Mouse (Mus musculus): ENCODE measurements around the gene Rad54l2. TPM values are rescaled to one million over a fixed set of nuclear protein-coding genes. Genes with fewer than 3 reads are reported as not detected.

Rad54l2 gene
- polyA plus RNA-seq, 1 experiment from 2014 or later = 8.2 TPM

DNA sequence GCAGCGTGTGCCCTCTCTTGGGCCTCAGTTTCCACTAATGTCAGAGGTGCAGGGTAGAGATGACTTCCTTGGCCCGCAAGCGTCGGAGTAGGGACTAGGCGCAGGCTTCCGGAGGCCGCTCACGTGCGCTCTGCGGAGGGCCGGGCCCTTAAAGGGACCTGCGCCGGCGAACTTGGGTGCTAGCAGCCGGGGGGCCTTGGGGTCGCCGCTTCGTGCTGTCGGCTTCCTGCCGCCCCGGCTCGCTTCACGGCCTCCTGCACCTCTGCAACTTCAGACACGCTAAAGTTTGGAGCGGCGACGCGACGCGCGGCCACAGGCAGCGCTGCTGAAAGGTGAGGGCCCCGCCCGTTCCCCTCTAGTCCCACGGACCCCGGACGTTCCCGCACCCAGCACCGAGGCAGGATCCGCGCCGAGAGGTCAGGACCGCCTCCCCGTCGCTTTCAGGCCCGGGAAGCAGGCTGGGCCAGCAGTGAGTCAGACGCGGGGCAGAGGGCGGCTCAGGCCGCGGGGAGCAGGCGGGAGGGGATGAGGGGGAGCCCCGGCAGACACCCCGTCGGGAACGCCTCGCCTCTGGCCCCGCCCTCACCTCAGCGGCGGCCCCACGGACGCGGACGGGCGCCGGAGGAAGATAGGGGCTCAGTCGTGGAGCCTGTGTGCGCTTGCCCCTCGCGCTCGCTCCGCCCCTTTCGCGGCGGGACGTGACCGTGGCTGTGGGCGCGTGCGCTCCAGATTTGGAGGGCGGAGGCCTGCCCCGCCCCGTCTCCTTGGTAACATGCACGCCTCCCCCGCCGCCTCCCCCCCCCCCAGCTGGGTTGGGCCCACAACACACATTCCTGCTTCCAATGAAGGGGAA lies 103.5 kb downstream of the Rad54l2 start, which contains the start of gene Tex264:
TSS of gene Tex264 (minus strand) at position 679 of the 853 bp plus-strand sequence.
- Histone ChIP-seq H3K36me3 (peaks cover 14% of the 10 kb centered on the region), H3K27ac (peak within 1 kb of the TSS; percentile 70), H3K4me1 (replicated peaks) (peaks cover 28% of the 10 kb centered on the region), H3K4me3 (peak within 1 kb of the TSS; percentile 78), H3K27me3 (no peaks in the 10 kb centered on the region), H3K9me3 (no peaks in the 10 kb centered on the region), H3K4me2 (peak within 1 kb of the TSS; percentile 86), H3K9ac (peak within 1 kb of the TSS; percentile 85)
- peak; percentile 90 for ATAC-seq (ENCODE audit: low FRiP score)
- WGBS = 0% methylated on average over 77 of the region's 86 CpGs

DNA sequence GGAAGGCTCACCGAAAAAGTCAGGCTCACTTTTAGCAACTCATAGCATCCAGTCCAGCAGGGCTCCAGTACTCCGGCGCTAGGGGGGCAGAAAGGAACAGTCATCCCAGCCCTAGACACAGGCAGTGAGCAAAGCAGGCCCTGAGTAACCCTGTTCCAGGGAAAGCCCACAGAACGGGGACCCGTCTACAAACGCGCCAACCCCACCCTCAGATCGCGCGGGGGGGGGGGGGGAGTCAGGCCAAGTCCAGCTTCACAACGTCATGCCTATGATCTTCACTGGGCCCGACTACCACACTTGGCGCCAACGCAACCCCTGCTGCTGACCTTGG lies 104.1 kb downstream of the Rad54l2 start:
- peaks cover 20% of the 10 kb centered on the region for H3K36me3 ChIP-seq
- H3K27ac ChIP-seq = 0 out of 2 replicates have a peak overlapping the region, but pooled peaks have one; percentile 6
- 4% methylated on average over 13 of the region's 14 CpGs for WGBS
- peaks cover 28% of the 10 kb centered on the region for H3K4me1 ChIP-seq (replicated peaks)
- H3K9ac ChIP-seq = peak overlapping the region; percentile 85
- H3K27me3 ChIP-seq = no peaks in the 10 kb centered on the region
- peak overlapping the region; percentile 86 for H3K4me2 ChIP-seq
- no peak; the same call in 1 of the 2 replicates for ATAC-seq (ENCODE audit: low FRiP score)
- H3K9me3 ChIP-seq = no peaks in the 10 kb centered on the region
- peak overlapping the region; percentile 78 for H3K4me3 ChIP-seq

DNA sequence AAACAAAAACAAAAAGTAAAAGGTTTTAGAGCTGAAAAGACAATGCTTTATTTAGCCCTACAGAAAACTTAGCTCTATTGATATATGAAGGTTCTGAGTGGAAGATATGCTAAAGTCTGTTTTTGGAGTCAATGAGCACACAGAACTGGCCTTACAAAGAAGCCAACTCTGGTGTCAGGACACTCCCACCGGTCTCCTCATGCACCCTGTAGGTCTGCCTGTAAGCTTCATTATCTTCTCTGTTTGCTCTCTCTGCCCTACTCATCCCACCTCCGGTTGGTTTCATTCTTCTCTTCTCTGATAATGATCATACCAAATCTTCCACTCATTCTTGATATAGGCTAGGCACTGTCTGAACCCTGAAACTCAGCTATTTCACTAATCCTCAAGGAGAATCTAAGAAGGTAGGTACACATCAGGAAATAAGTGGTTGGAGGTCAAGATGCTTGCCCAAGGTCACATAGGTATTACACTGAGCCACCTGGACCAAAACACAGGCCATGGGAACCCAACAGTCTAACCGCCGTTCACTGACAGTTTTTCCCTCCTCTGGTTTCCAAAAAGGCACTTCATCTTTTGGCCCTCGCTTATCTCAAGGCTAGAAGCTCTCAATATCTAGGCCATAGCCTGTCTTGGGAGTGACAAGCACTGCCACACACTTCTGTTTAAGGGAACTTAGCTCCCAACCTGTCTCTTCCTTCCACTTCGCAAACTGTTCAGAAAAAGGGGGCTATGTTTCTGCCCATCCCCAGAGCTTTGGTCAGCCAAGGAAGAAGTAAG lies 104.7 kb downstream of the Rad54l2 start:
- Histone ChIP-seq H3K36me3 (peaks cover 26% of the 10 kb centered on the region), H3K4me1 (replicated peaks) (peaks cover 28% of the 10 kb centered on the region), H3K4me3 (peak overlapping the region; percentile 78), H3K4me2 (peak overlapping the region; percentile 86), H3K9me3 (no peaks in the 10 kb centered on the region), H3K9ac (peak overlapping the region; percentile 85), H3K27ac (no peak overlapping the region), H3K27me3 (no peaks in the 10 kb centered on the region)
- whole genome bisulfite sequencing = 83% methylated on average over 6 of the region's 6 CpGs
- no peak for ATAC-seq (ENCODE audit: low FRiP score)

DNA sequence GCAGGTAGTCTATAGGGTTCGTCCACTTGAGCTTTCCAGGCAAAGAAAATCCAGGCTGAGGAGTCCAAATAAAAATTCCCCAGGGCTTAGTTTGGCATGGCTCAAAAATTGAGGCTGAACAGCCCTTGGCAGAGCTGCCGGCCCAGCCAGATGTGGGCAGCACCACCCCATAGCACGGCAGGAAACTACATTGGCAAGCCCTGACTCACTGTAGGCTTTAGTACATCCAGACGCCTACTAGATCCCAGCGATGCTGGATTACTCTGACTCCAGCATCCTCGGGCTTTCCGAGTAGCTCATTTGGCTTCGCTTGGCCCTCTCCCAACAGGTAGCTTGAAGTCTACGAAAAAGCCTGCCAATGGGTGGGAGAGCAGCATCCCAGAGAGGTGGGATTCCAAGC lies 108.0 kb downstream of the Rad54l2 start:
- Histone ChIP-seq H3K4me2 (no peak overlapping the region), H3K9ac (no peak overlapping the region), H3K4me3 (no peak overlapping the region), H3K27me3 (no peaks in the 10 kb centered on the region), H3K27ac (no peak overlapping the region), H3K36me3 (peaks cover 45% of the 10 kb centered on the region), H3K4me1 (replicated peaks) (peaks cover 16% of the 10 kb centered on the region), H3K9me3 (no peaks in the 10 kb centered on the region)
- no peak for ATAC-seq (ENCODE audit: low FRiP score)
- 93% methylated on average over 9 of the region's 9 CpGs for WGBS

DNA sequence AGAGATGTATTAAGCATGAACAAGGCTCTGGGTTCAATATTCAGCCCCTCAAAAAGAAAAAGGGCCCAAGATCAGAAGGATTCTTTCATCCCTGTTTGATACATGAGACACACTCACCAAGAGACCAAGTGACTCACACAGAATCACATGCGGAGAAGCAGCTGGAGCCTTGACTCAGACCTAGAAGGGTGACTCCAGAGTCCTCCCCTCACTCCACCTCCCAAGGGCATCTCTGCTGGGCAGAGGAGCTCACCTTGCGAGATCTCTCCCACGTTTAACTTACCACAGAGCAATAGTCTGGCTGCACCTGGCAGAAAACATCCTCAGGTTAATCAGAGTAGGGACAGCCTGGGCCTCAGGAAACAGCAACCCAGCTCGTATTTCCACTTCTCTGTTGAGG lies 110.8 kb downstream of the Rad54l2 start:
- no peak for ATAC-seq (ENCODE audit: low FRiP score)
- peaks cover 49% of the 10 kb centered on the region for H3K36me3 ChIP-seq
- no peak overlapping the region for H3K27ac ChIP-seq
- 78% methylated on average over 4 of the region's 4 CpGs for WGBS
- H3K27me3 ChIP-seq = no peaks in the 10 kb centered on the region
- H3K4me3 ChIP-seq = no peak overlapping the region
- no peak overlapping the region for H3K9ac ChIP-seq
- H3K9me3 ChIP-seq = no peaks in the 10 kb centered on the region
- no peak overlapping the region for H3K4me2 ChIP-seq
- no peaks in the 10 kb centered on the region for H3K4me1 ChIP-seq (replicated peaks)

DNA sequence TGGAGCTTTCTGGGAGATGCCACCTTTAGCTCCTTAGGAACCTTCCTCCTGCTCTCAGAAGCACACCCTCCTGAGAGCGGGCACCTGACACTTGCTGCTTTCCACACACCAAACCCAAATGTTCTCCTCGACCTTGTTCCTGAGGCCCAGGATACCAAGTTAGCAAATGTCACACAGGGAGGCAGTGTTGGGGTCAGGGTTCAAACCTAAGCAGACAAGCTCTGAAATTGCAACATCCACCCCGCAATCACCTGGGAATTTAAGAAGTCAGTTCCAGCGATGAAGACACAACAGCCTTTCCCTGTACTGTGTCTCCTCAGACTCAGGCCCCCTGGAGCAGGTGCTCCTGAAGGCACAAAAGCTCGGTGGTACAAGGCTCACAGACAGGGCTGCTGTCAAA lies 111.3 kb downstream of the Rad54l2 start:
- H3K27ac ChIP-seq = no peak overlapping the region
- H3K27me3 ChIP-seq = no peaks in the 10 kb centered on the region
- no peak overlapping the region for H3K4me3 ChIP-seq
- no peaks in the 10 kb centered on the region for H3K9me3 ChIP-seq
- H3K4me2 ChIP-seq = no peak overlapping the region
- no peak overlapping the region for H3K9ac ChIP-seq
- ATAC-seq (ENCODE audit: low FRiP score) = no peak
- 84% methylated on average over 5 of the region's 5 CpGs for WGBS
- peaks cover 54% of the 10 kb centered on the region for H3K36me3 ChIP-seq
- no peaks in the 10 kb centered on the region for H3K4me1 ChIP-seq (replicated peaks)

DNA sequence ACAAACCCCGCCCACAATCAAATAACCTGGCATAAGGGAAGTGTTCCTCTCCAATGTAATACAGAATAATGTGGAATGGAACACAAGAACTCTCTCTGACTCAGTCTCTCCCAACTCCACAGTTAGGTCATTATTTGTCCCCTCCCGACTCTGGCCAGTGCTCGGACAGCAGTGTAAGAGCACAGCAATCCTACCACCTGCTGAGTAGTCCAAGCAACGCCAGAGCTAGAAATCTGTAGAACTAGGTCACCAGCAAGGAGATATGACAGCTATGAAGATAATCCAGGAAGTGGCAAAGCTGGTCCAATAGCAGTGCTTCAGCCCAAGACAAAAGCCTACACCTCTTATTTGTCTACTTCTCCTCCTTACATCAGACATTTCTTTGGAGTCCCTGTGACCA lies 112.4 kb downstream of the Rad54l2 start:
- 79% methylated on average over 4 of the region's 4 CpGs for WGBS
- H3K9me3 ChIP-seq = no peaks in the 10 kb centered on the region
- ATAC-seq (ENCODE audit: low FRiP score) = no peak
- H3K4me1 ChIP-seq (replicated peaks) = no peaks in the 10 kb centered on the region
- no peak overlapping the region for H3K27ac ChIP-seq
- H3K4me3 ChIP-seq = no peak overlapping the region
- no peak overlapping the region for H3K9ac ChIP-seq
- H3K36me3 ChIP-seq = peaks cover 57% of the 10 kb centered on the region
- H3K27me3 ChIP-seq = no peaks in the 10 kb centered on the region
- no peak overlapping the region for H3K4me2 ChIP-seq

DNA sequence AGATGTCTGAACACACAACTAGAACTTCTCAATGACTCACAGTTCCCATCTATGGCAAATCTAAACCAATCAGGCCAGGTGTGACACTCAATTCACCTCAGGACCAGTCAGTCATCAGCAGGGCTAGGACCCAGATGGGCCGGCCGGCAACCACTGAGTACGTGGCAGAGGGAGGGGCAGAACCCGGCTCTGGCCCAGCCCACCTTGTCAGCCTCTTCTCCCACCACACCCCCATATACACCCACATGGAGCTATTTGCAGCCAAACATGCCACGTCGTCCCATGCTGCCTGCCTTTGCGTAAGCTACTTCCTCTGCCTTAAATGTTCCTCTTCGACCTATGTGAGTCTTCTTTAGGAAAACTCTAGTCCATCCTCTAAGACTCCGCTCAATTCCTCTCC lies 113.0 kb downstream of the Rad54l2 start:
- Histone ChIP-seq H3K4me3 (no peak overlapping the region), H3K27ac (no peak overlapping the region), H3K9ac (no peak overlapping the region), H3K4me2 (no peak overlapping the region), H3K9me3 (no peaks in the 10 kb centered on the region), H3K27me3 (no peaks in the 10 kb centered on the region), H3K4me1 (replicated peaks) (no peaks in the 10 kb centered on the region), H3K36me3 (peaks cover 58% of the 10 kb centered on the region)
- WGBS = 76% methylated on average over 9 of the region's 9 CpGs
- no peak for ATAC-seq (ENCODE audit: low FRiP score)

DNA sequence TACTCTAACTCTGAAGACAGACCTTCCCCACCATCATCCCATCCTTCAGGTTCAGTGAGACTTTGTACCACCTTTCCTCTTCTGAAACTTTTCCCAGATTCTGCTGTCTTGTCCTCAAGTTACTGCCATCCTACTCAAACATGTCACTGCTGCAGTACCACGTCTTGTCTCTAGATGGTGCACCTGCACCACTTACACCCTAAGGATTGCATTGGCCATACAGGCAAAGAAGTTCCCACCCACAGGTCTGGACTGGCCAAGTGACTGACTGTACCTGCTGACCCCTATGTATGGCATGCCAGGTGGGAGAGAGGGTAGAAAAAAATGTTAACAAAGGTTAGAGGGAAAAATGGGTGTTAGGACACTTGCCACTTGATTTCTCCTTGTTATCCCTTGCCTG lies 113.5 kb downstream of the Rad54l2 start:
- no peak overlapping the region for H3K4me2 ChIP-seq
- H3K27me3 ChIP-seq = no peaks in the 10 kb centered on the region
- no peaks in the 10 kb centered on the region for H3K9me3 ChIP-seq
- peaks cover 59% of the 10 kb centered on the region for H3K36me3 ChIP-seq
- H3K27ac ChIP-seq = no peak overlapping the region
- no peaks in the 10 kb centered on the region for H3K4me1 ChIP-seq (replicated peaks)
- no peak overlapping the region for H3K4me3 ChIP-seq
- H3K9ac ChIP-seq = no peak overlapping the region
- WGBS = 0% methylated on average over 1 of the region's 1 CpGs
- ATAC-seq (ENCODE audit: low FRiP score) = peak; percentile 68

DNA sequence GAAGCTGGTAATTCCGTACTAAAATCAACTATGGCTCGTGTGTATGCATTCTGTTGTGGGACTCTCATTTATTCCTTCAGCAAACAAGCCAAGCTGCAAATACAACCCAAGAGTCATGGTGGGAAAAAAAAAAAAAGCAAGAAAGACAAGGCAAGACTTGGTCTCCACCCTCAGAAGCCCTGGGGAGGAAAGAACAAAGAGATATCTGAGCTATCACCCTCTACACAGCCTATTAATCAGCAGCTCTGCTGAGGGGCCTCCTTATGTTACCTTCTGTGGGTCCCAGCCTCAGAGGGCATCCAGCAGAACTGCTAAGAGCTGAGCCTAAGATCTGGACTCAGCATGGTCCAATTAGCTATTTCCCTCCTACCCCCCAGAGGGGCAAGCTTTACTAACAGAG lies 115.1 kb downstream of the Rad54l2 start:
- Histone ChIP-seq H3K9me3 (no peaks in the 10 kb centered on the region), H3K4me1 (replicated peaks) (peaks cover 5% of the 10 kb centered on the region; the same call in 1 of the 2 replicates), H3K27ac (no peak overlapping the region), H3K4me2 (no peak overlapping the region), H3K4me3 (no peak overlapping the region), H3K36me3 (peaks cover 50% of the 10 kb centered on the region), H3K27me3 (no peaks in the 10 kb centered on the region), H3K9ac (no peak overlapping the region)
- WGBS = 95% methylated on average over 2 of the region's 2 CpGs
- ATAC-seq (ENCODE audit: low FRiP score) = no peak

DNA sequence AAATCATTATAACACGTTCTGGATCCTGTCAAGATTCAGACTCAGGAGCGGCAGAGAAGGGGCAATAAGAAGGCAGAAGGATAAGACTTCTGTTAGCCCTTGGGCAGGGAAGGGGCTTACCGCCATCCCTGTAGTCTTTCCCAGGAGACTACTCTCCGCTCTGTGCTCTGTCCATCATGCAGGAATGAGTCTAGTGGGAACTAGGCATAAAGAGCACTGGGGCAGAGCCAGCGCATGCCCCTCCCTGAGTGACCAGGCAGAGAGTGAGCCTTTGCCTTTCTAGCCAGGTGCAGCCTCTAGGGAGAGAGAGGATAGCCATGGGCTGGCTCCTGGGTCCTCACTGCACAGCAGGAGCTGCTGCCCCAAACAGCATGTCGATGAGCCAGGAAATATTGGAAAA lies 124.1 kb downstream of the Rad54l2 start:
- no peaks in the 10 kb centered on the region for H3K27me3 ChIP-seq
- peak; percentile 44 for ATAC-seq (ENCODE audit: low FRiP score)
- WGBS = 48% methylated on average over 6 of the region's 6 CpGs
- peaks cover 62% of the 10 kb centered on the region for H3K36me3 ChIP-seq
- peak overlapping the region; percentile 55 for H3K9ac ChIP-seq
- no peaks in the 10 kb centered on the region for H3K9me3 ChIP-seq
- H3K4me3 ChIP-seq = no peak overlapping the region
- peaks cover 40% of the 10 kb centered on the region for H3K4me1 ChIP-seq (replicated peaks)
- peak overlapping the region; percentile 86 for H3K27ac ChIP-seq
- peak overlapping the region; percentile 23; the same call in 1 of the 2 replicates for H3K4me2 ChIP-seq

DNA sequence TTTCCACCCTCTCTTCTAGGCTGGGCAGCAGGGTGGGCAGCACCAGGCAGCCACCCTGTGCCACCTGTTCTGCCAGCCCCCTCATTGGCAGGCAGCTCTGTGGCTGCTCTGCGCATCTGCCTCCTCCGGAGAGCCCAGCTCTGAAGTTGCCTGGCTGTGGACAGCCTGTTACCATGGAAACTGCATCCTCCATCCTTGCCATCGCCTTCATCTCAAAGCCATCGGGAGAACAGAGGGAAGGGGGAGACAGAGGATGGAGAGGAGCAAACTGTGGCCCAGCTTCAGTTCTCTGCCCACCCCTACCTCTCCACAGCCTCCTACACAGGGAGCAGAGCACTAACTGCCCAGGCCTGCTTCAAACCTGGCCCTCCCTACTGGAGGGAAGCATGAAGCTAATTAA lies 124.6 kb downstream of the Rad54l2 start:
- H3K27me3 ChIP-seq = no peaks in the 10 kb centered on the region
- H3K4me1 ChIP-seq (replicated peaks) = peaks cover 42% of the 10 kb centered on the region
- H3K4me2 ChIP-seq = peak overlapping the region; percentile 23; the same call in 1 of the 2 replicates
- H3K36me3 ChIP-seq = peaks cover 66% of the 10 kb centered on the region
- H3K4me3 ChIP-seq = no peak overlapping the region
- ATAC-seq (ENCODE audit: low FRiP score) = peak; percentile 85
- no peaks in the 10 kb centered on the region for H3K9me3 ChIP-seq
- peak overlapping the region; percentile 86 for H3K27ac ChIP-seq
- 22% methylated on average over 4 of the region's 4 CpGs for WGBS
- H3K9ac ChIP-seq = peak overlapping the region; percentile 55

Data from hindbrain, embryonic 13.5 days (tissue).